Mouse (Mus musculus) adrenal gland, postnatal 4 days (tissue): ENCODE results near the gene Arfgap2. TPM values are rescaled to one million over a fixed set of nuclear protein-coding genes. Genes with fewer than 3 reads are reported as not detected.
A peak's percentile ranks its signal among the peaks of the same experiment; 100 is the strongest.

Experiments
- DNase-seq, 2 experiments: peaks; one replicate each; pipeline ENCODE4 v3.0.0; 2021 to 2022; ENCODE audit warnings: low spot score in 2 of 2, mixed read lengths in 2 of 2
- total RNA-seq, 2 experiments: library from RNA; stranded (reverse); gene quantifications; 2 replicates each; pipeline ENCODE4 v1.2.3; 2021

Arfgap2 gene
- total RNA-seq, 2 experiments from 2014 or later = 112 to 119 TPM

GRCm38 (mm10) chr2:91258054-91258453 is 6.7 kb upstream of the Arfgap2 start:
- DNase-seq = no peak

DNA sequence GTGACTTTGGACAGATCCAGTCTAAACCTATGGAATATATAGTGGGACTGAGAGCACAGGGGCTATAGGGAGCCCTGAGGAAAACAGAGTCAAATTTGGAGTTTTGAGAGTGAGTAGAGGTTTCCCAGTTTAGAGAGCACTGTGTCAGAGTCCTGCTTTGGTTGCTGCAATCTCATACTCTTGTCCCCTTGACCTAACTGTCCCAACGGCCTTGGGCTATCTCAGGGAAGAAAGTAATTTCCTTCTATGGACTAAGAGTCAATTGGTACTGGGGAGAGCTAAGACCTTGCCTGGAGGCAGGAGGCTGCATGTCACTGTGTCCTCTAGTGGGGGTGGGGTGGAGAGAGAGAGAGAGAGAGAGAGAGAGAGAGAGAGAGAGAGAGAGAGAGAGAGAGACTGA is 5.9 kb upstream of the Arfgap2 start:
- no peak for DNase-seq

GRCm38 (mm10) chr2:91259493-91259892 is 5.3 kb upstream of the Arfgap2 start:
- DNase-seq = no peak

DNA sequence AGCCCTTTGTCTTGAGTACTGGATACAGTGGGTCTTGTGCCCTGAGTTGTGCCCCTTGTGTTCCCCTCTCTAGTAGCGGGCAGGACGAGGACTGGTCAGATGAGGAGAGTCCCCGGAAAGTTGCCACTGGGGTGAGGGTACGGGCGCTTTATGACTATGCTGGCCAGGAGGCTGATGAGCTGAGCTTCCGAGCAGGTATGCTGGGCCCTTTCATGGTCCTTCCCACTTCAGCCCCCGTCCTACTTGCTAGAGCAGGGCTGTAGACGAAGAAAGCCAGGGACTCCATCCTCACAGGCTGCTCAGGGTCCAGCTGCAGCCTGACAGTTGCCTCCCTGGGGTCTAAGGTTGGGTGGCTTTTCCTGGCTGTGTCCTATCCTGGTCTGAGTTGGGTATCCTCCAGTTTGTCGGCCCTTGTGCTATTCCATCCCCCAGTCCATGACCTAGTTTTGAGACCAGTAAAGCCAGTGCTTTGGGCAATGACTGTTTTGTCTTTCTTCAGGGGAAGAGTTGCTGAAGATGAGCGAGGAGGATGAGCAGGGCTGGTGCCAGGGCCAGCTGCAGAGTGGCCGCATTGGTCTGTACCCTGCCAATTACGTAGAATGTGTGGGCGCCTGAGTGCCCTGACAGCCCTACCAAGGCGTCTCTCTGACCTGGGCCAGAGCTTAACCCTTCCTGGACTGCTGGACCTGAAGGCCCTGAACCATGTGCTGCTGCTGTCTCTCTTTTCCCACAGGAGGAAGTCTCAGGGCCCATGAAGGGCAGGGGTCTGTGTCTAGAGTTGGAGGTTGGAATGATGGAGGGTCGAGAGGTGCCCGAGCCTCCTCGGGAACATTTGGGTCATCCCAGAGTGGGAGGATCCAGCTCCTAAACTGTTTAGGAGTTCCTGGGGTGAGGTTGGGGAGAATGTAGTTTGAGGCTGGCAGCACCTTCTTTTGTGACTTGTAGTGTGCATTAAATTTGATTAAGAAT is 798 bp upstream of the Arfgap2 start:
- no peak for DNase-seq

DNA sequence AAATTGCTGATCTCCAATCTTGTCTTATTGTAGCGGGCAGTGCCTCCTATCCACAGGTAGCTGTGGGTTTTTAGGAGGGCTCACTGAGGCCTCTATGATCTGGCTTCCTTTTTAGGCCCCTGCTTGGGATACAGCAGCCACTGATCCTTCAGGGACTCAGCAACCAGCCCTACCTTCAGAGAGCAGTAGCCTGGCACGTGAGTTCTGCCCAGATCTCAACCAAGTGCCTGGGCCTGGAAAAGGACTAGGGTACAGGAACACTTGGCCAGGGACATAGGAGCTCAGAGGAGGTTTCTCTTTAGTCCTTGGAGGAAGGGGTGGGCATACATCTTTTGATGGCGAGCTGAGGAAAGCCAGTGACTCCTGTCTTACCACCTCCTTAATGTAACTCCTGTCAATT is 3.3 kb downstream of the Arfgap2 start:
- no peak for DNase-seq

- no peak for DNase-seq
These were observed 3.9 kb downstream of the Arfgap2 start for GRCm38 (mm10) chr2:91268706-91269105.

DNA sequence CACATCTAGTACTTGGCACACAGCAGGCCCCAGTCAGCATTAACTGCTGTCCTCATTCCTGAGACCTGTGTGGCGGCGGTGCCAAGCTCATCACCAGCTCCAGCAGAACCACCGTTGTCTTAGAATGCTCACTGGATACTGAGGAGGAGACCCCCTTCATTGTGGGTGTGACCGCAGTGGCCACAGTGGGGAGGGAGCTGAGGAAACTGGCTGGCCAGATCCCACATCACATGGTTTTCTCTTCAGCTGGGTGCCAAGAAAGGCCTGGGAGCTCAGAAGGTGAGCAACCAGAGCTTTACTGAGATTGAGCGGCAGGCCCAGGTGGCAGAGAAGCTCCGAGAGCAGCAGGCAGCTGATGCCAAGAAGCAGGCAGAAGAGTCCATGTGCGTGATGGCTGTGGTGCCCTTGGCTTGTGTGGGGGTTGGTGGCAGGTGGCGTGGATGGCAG is 4.9 kb downstream of the Arfgap2 start:
- DNase-seq = no peak

DNA sequence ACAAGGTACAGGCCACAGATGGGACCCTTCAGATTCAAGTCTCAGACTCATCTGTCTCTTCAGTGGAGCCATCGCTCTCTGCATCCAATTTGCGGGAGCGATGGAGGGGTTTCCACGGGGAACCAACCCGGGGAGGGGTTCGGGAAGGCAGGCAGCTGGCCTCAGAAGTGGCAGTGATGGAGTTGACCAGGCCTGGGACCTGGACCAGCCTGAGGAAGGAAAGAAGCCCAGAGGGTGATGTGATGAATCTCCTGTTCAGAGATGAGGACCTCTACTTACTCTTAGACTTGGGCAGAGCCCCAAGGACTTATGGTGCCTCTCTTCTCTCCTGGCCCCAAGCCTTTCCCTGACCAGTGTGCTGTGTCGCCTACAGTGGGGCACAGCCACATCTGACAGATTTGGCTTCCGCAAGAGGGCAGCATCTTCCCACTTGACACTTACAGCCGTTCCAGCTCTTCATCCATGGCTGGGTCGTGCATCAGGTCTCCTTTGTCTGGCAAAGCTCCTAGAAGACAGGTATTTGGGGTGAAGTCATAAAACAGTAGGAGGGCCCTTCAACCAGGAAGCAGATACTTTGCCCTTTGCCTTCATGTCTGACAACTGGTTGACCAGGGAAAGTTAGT is 14.1 kb downstream of the Arfgap2 start:
- DNase-seq = no peak

GRCm38 (mm10) chr2:91279372-91279755 is 14.6 kb downstream of the Arfgap2 start:
- no peak for DNase-seq

GRCm38 (mm10) chr2:91281366-91281765 is 16.6 kb downstream of the Arfgap2 start:
- no peak for DNase-seq

- no peak for DNase-seq
These were observed 19.2 kb downstream of the Arfgap2 start for GRCm38 (mm10) chr2:91283972-91284371.

GRCm38 (mm10) chr2:91284375-91285199 is 19.8 kb downstream of the Arfgap2 start:
- DNase-seq = no peak

DNA sequence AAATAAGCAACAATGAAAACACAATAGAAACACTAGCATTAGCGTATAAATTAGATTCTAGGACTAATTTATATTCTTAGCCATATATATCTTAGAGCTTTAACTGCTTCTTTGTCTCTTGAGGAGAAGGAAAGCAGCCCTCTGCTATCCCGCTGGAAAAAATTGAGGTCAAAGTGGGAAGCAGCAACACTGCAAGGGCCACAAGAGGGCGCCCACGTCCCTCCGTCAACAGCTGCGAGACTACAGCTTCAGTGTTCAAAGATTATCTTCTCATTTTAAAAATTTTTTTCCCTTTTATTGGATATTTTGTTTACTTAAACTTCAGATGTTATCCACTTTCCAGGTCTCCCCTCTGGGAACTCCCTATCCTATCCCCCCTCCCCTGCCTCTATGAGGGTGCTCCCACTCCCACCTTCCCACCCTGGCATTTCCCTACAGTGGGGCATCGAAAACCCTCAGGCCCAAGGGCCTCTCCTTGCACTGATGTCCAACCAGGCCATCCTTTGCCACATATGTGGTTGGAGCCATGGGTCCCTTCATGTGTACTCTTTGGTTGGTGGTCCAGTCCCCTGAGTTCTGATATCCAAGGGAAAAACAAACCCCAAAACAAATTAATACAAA is 21.2 kb downstream of the Arfgap2 start:
- peak; percentile 57 to 73 for DNase-seq

DNA sequence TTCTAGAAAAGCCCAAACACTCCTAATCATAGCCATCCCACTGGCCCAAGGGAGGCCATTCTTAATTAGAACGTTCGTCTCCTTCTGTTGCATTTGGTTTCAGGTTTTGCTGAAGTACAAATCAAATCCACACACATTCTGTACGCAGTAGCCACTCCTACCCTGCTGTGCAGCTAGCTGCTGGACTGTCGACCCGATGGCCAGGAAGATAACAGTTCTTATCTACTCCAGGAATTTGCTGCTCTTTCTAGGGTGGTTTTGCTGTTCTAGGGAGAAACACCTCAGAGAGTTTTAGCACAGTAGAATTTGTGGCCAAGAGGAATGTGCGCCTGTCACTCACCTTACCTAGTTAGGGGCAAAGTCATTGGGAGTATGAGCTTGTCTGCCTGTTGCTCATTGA is 22.8 kb downstream of the Arfgap2 start:
- DNase-seq = no peak

DNA sequence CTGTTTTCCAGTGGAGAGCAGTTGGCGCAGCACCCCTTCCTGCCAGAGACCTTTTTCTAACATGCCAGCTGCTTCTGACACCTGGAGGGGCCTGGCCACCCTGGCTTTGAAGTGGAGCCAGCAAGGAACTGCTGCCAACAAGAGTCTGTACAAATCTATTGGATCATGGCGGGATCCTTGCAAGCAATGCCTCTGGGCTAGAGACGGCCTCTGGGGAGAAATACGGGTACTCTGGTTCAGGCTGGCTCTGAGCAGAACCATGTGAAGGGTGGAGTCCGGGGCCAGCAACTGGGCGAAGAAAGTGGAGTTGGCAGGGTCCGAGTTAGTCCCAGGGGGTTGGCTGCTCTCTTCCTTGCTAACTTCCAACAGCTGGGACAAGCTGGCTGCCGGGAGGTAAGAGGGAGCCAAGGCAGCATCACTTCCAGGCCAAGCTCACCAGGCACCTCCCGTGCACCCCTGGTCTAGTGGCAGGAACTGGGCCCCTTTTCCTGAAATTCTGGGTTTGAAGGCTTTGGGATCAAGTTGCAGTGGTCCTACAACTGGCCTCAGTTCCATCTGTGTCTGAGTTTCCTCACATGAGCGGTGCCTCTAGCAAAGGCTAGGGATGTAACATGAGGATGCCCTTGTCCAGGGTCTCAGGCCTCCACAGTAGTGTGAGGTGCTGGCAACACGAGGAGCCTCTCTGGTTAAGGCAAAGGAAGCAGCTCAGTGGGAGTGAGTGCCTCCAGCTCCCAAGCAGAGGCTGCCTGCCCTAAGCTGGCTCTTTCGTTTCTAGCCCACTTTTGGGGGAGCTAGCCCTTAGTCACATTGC is 26.6 kb downstream of the Arfgap2 start:
- DNase-seq = no peak

DNA sequence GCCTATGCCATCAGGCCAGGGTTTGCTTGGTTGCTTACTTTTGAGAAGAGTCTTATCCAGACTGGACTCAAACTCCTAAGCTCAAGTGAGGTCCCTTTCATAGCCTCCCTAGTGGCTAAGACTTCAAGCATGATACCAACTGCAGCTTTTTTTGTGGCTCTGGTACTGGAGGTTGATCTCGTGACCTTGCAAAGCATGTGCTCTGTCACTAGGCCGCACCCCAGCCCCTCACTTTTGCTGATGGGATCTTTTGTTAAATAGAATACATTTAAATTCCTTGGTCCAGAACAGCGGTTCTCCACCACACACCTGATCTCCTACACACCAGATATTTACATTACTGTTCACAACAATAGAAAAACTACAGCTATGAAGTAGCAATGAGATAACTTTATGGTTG is 29.5 kb downstream of the Arfgap2 start:
- DNase-seq = no peak

- DNase-seq = no peak
These were observed 31.1 kb downstream of the Arfgap2 start for GRCm38 (mm10) chr2:91295895-91296294.

DNA sequence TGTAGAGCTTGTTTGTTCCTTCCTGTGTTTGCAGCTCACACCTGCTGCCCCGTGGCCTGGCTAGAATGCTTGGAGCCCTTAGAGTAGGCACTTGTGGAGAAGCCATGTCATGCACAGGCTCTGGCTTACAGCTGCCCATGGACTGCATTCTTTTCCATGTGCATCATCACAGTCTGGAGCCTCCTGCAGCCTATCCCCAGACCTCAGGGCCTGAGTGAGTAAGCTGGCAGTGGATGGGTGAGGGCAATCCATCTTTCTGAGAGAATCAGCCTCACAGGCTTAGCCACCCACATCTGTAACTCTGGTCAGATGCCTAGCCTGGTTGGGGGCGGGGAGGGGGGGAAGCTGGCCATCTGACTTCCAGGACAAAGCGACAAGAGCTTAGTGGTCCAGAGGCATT is 34.4 kb downstream of the Arfgap2 start:
- no peak for DNase-seq

- no peak for DNase-seq
These were observed 36.0 kb downstream of the Arfgap2 start for GRCm38 (mm10) chr2:91300784-91301183.

- no peak for DNase-seq
These were observed 37.1 kb downstream of the Arfgap2 start for GRCm38 (mm10) chr2:91301836-91302235.
